Mouse (Mus musculus) heart, embryonic 11.5 days (tissue): Measurements from ENCODE around the gene 1500009C09Rik. TPM values are rescaled to one million over a fixed set of nuclear protein-coding genes. Genes with fewer than 3 reads are reported as not detected.

Source experiments
- ATAC-seq: fragments of 200-750 bp; cut with Nextera tagmentation; replicated peaks from 2 replicates; pipeline ENCODE4 v1.8.0; 2017; ENCODE audit warnings: moderate library complexity; ENCODE audit not compliant: insufficient number of reproducible peaks, low FRiP score, low TSS enrichment
- H3K27ac ChIP-seq: fragments of 300-500 bp; sonication (generic); 2 replicates; pipeline ENCODE4 v1.5.1; 2014; ENCODE audit warnings: mild to moderate bottlenecking, low read depth, low read length
- H3K27me3 ChIP-seq: fragments of 300-500 bp; sonication (generic); 2 replicates; pipeline ENCODE4 v1.6.1; 2014; ENCODE audit warnings: mild to moderate bottlenecking, low read length, mixed read lengths; ENCODE audit not compliant: control insufficient read depth, insufficient read depth
- H3K36me3 ChIP-seq: fragments of 300-500 bp; sonication (generic); 2 replicates; pipeline ENCODE4 v1.6.1; 2014; ENCODE audit warnings: mild to moderate bottlenecking, low read length, moderate library complexity, mixed read lengths; ENCODE audit not compliant: control insufficient read depth, insufficient read depth
- H3K4me1 ChIP-seq: fragments of 300-500 bp; sonication (generic); 2 replicates; pipeline ENCODE4 v1.6.1; 2014; ENCODE audit warnings: low read length; ENCODE audit not compliant: control insufficient read depth, insufficient read depth
- H3K4me2 ChIP-seq: fragments of 300-500 bp; sonication (generic); 2 replicates; pipeline ENCODE4 v1.6.1; 2014; ENCODE audit warnings: mild to moderate bottlenecking, moderate library complexity
- H3K4me3 ChIP-seq: fragments of 300-500 bp; sonication (generic); 2 replicates; pipeline ENCODE4 v1.5.1; 2014; ENCODE audit warnings: low read depth, low read length
- H3K9ac ChIP-seq: fragments of 300-500 bp; sonication (generic); 2 replicates; pipeline ENCODE4 v1.6.1; 2014; ENCODE audit warnings: mild to moderate bottlenecking, low read depth, low read length, moderate library complexity
- H3K9me3 ChIP-seq: fragments of 300-500 bp; sonication (generic); replicated peaks from 2 replicates; pipeline ENCODE4 v1.6.1; 2016; ENCODE audit warnings: low read length; ENCODE audit not compliant: control insufficient read depth
- WGBS: fragments of 180-500 bp; shearing (Covaris S2); extraction: QIAGEN DNeasy Blood & Tissue Kit; methylation state at CpG from one replicate; pipeline ENCODE4 v1.1.7; 2014; ENCODE audit not compliant: insufficient replicate concordance; 5-methylcytosine and 5-hydroxymethylcytosine counted together
- polyA plus RNA-seq: library from polyadenylated mRNA; unstranded; fragments of >200 nt; fragmentation: Nextera tagmentation; extraction: Ambion mirVana; gene quantifications from 2 replicates; pipeline ENCODE4 v1.2.1, GENCODE M21; 2014

The 1500009C09Rik gene
- polyA plus RNA-seq, 1 experiment from 2014 or later, result not detected

- Histone ChIP-seq H3K9ac (peak overlapping the region; percentile 48; the same call in 1 of the 2 replicates), H3K27me3 (peaks cover 60% of the 10 kb centered on the region), H3K4me1 (peaks cover 13% of the 10 kb centered on the region; the same call in 1 of the 2 replicates), H3K4me2 (peak overlapping the region; percentile 98), H3K27ac (no peak overlapping the region), H3K36me3 (no peaks in the 10 kb centered on the region), H3K4me3 (peak overlapping the region; percentile 57), H3K9me3 (no peaks in the 10 kb centered on the region)
- 1% methylated on average over 79 of the region's 86 CpGs for WGBS
- ATAC-seq, result no peak; the same call in 1 of the 2 replicates
These were observed 23.0 kb downstream of the 1500009C09Rik start for GRCm38 (mm10) chr15:82274927-82275901.

GRCm38 (mm10) chr15:82277591-82277990 lies 25.4 kb downstream of the 1500009C09Rik start:
- Histone ChIP-seq H3K4me1 (peaks cover 9% of the 10 kb centered on the region; the same call in 1 of the 2 replicates), H3K27me3 (peaks cover 50% of the 10 kb centered on the region), H3K4me3 (no peak overlapping the region), H3K9ac (no peak overlapping the region), H3K4me2 (no peak overlapping the region), H3K9me3 (no peaks in the 10 kb centered on the region), H3K36me3 (no peaks in the 10 kb centered on the region), H3K27ac (no peak overlapping the region)
- 57% methylated on average over 5 of the region's 5 CpGs for WGBS
- no peak for ATAC-seq

- H3K27me3 ChIP-seq, result peaks cover 22% of the 10 kb centered on the region
- H3K27ac ChIP-seq, result no peak overlapping the region
- ATAC-seq, result no peak
- H3K4me3 ChIP-seq, result no peak overlapping the region
- H3K9me3 ChIP-seq, result no peaks in the 10 kb centered on the region
- WGBS, result 49% methylated on average over 4 of the region's 4 CpGs
- H3K4me1 ChIP-seq, result peaks cover 5% of the 10 kb centered on the region; the same call in 1 of the 2 replicates
- H3K4me2 ChIP-seq, result no peak overlapping the region
- no peak overlapping the region for H3K9ac ChIP-seq
- no peaks in the 10 kb centered on the region for H3K36me3 ChIP-seq
These were observed 28.4 kb downstream of the 1500009C09Rik start for GRCm38 (mm10) chr15:82280638-82281037.

GRCm38 (mm10) chr15:82286157-82286556 lies 34.0 kb downstream of the 1500009C09Rik start:
- no peak for ATAC-seq

GRCm38 (mm10) chr15:82290252-82290651 lies 38.1 kb downstream of the 1500009C09Rik start:
- 83% methylated on average over 7 of the region's 7 CpGs for WGBS
- H3K27me3 ChIP-seq, result no peaks in the 10 kb centered on the region
- H3K27ac ChIP-seq, result no peak overlapping the region
- H3K9me3 ChIP-seq, result no peaks in the 10 kb centered on the region
- H3K4me2 ChIP-seq, result no peak overlapping the region
- no peak overlapping the region for H3K4me3 ChIP-seq
- ATAC-seq, result no peak
- H3K4me1 ChIP-seq, result peaks cover 10% of the 10 kb centered on the region
- H3K36me3 ChIP-seq, result no peaks in the 10 kb centered on the region
- no peak overlapping the region for H3K9ac ChIP-seq

More at GRCm38 (mm10) chr15:82286157-82286556, 34.0 kb downstream of the 1500009C09Rik start:
- H3K4me2 ChIP-seq, result no peak overlapping the region
- no peak overlapping the region for H3K4me3 ChIP-seq
- H3K4me1 ChIP-seq, result no peaks in the 10 kb centered on the region
- 50% methylated on average over 12 of the region's 12 CpGs for WGBS
- H3K9ac ChIP-seq, result no peak overlapping the region
- no peaks in the 10 kb centered on the region for H3K9me3 ChIP-seq
- H3K36me3 ChIP-seq, result no peaks in the 10 kb centered on the region
- H3K27ac ChIP-seq, result no peak overlapping the region
- no peaks in the 10 kb centered on the region for H3K27me3 ChIP-seq

- no peak for ATAC-seq
- no peaks in the 10 kb centered on the region for H3K27me3 ChIP-seq
- H3K4me3 ChIP-seq, result 0 out of 2 replicates have a peak overlapping the region, but pooled peaks have one; percentile 14
- H3K4me2 ChIP-seq, result peak overlapping the region; percentile 52
- no peak overlapping the region for H3K9ac ChIP-seq
- 22% methylated on average over 5 of the region's 5 CpGs for WGBS
- peaks cover 10% of the 10 kb centered on the region for H3K4me1 ChIP-seq
- H3K9me3 ChIP-seq, result no peaks in the 10 kb centered on the region
- no peaks in the 10 kb centered on the region for H3K36me3 ChIP-seq
- H3K27ac ChIP-seq, result no peak overlapping the region
These were observed 40.7 kb downstream of the 1500009C09Rik start for GRCm38 (mm10) chr15:82292851-82293250.

- no peaks in the 10 kb centered on the region for H3K27me3 ChIP-seq
- no peaks in the 10 kb centered on the region for H3K36me3 ChIP-seq
- peaks cover 10% of the 10 kb centered on the region for H3K4me1 ChIP-seq
- no peak overlapping the region for H3K27ac ChIP-seq
- 12% methylated on average over 7 of the region's 7 CpGs for WGBS
- peak overlapping the region; percentile 52 for H3K4me2 ChIP-seq
- 0 out of 2 replicates have a peak, but pooled peaks have one; percentile 31 for ATAC-seq
- H3K9me3 ChIP-seq, result no peaks in the 10 kb centered on the region
- peak overlapping the region; percentile 43; the same call in 1 of the 2 replicates for H3K9ac ChIP-seq
- H3K4me3 ChIP-seq, result 0 out of 2 replicates have a peak overlapping the region, but pooled peaks have one; percentile 14
These were observed 41.1 kb downstream of the 1500009C09Rik start for GRCm38 (mm10) chr15:82293271-82293711.

GRCm38 (mm10) chr15:82294059-82294458 lies 41.9 kb downstream of the 1500009C09Rik start:
- H3K36me3 ChIP-seq, result no peaks in the 10 kb centered on the region
- no peak overlapping the region for H3K9ac ChIP-seq
- H3K27ac ChIP-seq, result no peak overlapping the region
- no peak overlapping the region for H3K4me2 ChIP-seq
- ATAC-seq, result no peak
- H3K9me3 ChIP-seq, result no peaks in the 10 kb centered on the region
- no peak overlapping the region for H3K4me3 ChIP-seq
- peaks cover 10% of the 10 kb centered on the region for H3K4me1 ChIP-seq
- H3K27me3 ChIP-seq, result no peaks in the 10 kb centered on the region
- WGBS, result 47% methylated on average over 8 of the region's 8 CpGs
